Mouse (Mus musculus) B cell, adult 67 days (primary cell): ENCODE measurements around the gene Clmp. TPM values are rescaled to one million over a fixed set of nuclear protein-coding genes. Genes with fewer than 3 reads are reported as not detected.

Experiments
- total RNA-seq, 2 experiments: library from RNA; stranded (reverse); gene quantifications; 4 replicates each; pipeline ENCODE4 v1.2.4; 2023

The Clmp gene
- total RNA-seq, result under 1 TPM; 0.18 to 0.26 TPM

DNA sequence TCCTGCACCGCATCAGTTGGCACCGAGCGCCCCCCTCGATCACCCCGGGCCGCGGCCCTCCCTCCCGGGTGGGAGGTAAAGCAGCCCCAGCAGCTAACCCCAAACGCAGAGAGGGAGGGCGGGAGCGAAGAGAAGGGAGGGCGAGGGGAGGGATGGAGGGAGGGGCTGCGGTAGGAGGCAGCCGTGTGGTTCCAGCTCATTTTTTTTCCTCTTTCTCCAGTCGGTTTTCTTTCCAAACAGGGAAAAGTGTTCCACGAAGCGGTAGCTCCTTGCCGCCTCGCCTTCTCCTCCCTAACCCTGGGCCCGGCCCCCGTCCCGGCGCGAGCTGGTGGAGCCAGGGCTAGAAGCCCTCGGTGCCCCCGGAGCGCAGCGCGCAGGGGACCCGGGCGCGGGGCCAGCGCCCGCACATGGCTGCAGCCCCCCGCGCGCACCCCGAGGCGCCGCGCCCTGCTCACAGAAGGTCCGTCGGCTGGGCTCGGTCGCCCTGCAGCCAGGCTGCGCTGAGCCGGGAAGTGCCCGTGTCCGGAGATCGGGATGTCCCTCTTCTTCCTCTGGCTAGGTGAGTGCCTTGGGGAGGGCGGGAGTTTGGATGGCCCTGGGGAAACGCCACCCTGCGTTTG is at the start of gene Clmp:
Clmp (plus strand) TSS at position 162 of the 620 bp plus-strand sequence.

DNA sequence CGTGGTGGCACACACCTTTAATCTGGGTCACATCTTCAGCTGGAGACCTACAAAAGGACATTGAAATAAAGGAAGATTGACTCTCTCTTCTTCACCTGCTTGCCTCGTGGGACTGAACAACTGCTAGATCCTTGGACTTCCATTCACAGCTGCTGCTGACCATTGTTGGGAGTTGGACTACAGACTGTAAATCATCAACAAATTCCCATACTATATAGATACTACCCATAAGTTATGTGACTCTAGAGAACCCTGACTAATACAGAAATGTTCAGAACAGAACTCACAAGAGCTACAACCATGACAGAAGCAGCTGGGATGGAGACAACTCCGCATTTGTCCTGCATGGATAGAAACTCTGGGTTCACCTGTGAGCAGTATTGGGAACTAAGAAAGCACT is 15.4 kb upstream of the Clmp start, which contains the start of gene Gm21915:
Gm21915 (plus strand) TSS at position 301 of the 400 bp plus-strand sequence.

DNA sequence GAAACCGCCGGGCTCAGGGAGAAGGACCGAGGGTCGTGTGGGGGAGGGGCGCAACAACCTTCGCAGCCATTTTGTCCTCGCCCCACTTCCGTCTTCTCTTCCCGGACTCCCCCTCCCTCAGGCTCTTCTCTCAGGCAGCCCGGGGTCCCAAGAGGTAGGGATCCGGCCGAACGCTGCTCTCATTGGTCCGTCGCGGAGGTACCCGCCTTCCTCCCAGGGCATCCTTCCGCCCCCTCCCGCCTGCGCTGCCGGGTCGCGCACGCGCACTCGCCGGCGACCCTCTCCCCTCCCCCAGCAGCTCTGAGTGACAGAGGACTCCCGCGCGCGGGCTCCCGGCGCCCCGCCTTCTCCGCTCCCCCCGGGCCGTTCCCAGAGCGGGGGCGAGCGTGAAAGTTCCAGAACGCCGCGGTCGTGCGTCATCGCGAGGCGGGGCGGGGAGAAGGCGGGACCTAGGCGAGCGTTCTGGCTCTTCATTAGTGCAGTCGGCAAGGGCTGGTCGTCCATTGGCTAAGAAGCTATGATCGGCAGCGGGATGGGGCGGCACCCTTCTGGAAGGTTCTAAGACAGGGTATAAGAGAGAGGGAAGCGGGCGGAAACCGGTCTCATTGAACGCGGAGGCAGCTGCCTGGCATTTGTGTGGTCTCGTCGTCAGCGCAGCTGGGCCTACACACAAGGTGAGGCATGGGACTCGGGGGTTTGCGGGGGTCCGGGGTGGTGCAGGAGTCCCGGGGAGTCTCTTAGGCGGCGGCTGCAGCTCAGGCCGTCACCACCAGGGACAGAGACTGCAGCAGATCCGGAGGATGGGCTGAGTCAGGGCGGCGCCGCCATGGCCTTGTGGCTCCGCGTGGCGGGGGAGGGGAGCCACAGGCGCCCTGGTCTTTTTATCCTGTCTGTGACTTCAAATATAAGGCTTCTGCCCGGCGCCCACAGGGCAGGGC is 115.2 kb downstream of the Clmp start, which contains the start of gene Hspa8:
Hspa8 (plus strand) TSS at position 310 of the 938 bp plus-strand sequence.

Other genes with a start within 250 kb of the Clmp start
- 10 to 100 TPM; 25.3 to 28.3 TPM for gene Gramd1b, start 154.6 kb upstream of the Clmp start, total RNA-seq
- not detected for gene Gm21915, start 15.3 kb upstream of the Clmp start, total RNA-seq
- gene Hspa8, start 115.0 kb downstream of the Clmp start, total RNA-seq, result 1,000 to 10,000 TPM; 1,067 to 1,937 TPM
- gene Bsx, start 188.2 kb downstream of the Clmp start, total RNA-seq, result not detected